Mouse (Mus musculus) NIH3T3 (cell line): Measurements from ENCODE around the gene Smc3.
"Not testable (repeated sequence)": the region's sequence is repeated elsewhere in the genome, so short reads cannot be mapped to it uniquely, and the experiment has no call there.

Source experiments
- DNase-seq: peaks from one replicate; pipeline ENCODE4 v3.0.0-alpha.2; 2012; ENCODE audit warnings: low read depth

The Smc3 gene

DNA sequence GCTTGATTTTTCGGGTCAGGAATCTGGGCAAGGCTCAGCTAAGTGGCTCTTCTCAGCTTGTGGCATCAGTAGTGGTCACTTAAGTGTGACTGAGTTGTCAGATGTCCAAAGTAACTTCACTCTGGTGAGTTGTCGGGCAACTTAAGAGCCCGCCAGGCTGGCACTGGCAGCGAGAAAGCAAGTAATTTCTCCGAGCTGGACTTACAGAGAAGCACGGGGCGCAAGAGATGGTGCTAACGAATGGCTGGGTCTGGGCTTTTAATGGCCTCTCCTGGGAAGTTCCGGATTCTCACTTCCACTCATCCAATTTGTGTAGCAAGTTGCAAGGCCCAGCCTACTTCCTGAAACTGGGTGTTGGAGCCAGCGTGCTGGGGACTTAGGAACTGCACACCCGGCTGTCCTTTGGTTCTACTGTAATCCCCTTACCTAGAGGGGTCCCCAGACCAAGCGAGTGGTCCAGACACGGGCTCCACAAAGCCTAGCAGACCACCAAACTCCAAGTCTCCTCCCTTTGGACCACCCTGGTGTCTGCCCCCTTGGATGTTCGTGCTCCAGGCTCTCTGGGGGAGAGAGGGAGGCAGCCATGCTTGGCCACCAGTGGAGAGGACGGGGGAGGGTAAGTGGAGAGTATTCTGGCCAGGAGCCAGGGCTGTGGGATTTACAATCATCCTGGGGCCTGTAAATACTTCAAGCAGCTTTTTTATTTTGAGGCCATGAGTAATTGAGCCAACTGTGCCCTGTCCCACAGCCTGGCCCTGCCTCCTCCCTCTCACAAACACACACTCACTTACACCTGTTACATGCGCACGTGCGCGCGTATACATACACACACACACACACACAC, 53.6 kb downstream of the Smc3 start:
- DNase-seq, result peak; percentile 78

DNA sequence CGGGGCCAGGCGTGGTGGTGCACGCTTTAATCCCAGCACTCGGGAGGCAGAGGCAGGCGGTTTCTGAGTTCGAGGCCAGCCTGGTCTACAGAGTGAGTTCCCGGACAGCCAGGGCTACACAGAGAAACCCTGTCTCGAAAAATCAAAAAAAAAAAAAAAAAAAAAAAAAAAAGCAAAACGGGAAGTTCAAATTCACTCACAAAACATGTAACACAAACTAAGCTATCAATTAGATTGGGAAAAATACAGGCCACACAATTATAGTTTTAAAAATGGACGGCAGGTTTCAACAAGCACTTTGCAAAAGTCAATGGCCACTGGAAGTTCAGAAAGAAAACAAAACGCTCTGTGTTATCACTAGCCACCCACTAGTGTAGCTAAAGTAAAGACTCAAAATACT, 56.2 kb downstream of the Smc3 start:
- DNase-seq, result not testable (repeated sequence)

DNA sequence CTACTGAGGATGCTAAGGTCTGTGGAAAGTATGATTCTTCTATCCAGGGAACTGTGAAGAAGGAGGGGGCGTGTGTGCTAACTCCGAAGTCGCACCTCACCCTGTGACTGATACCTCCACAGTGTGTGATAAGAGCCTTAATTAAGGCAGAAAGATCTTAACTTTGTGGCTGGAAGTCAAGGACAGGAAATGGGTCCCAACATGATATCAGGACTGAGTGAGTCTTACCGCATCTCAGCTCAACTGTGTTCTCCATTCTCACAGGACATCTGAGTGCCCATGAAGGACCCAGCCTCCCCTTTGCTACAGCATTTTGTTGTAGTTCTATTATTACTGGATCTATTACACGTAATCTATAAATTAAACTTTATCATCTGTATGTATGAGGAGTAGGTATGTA, 57.2 kb downstream of the Smc3 start:
- no peak for DNase-seq

DNA sequence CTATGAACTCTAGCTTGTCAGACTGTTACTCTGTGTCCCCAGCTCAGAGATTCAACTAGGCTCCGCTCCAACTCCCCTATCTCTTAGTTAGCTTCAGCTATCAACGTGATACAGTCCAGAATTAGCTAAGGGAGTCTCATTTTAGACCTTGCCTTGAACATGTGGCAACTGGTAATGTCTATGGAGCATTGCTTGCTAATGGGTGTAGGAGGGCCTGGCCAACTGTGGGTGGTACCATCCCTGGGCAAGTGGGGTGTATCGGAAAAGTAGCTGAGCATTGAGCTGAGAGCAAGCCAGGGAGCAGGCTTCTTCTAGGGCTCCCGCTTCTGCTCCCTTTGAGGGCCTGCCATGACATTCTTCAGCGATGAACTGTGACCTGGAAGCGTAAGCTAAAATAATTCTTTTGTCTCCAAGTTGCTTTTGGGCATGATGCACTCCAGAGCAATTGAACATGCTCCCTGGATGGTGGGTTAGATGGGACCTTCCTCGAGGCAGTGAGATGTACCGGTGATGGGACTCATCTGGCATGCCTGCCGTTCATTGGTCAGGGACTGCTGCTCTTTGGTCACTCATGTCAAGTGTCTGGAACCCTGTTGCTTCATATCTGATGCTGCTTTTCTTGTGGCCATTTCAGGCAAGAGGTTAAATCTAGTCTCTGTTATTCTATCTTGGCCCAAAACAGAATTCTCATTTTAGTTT, 60.7 kb downstream of the Smc3 start:
- no peak for DNase-seq

DNA sequence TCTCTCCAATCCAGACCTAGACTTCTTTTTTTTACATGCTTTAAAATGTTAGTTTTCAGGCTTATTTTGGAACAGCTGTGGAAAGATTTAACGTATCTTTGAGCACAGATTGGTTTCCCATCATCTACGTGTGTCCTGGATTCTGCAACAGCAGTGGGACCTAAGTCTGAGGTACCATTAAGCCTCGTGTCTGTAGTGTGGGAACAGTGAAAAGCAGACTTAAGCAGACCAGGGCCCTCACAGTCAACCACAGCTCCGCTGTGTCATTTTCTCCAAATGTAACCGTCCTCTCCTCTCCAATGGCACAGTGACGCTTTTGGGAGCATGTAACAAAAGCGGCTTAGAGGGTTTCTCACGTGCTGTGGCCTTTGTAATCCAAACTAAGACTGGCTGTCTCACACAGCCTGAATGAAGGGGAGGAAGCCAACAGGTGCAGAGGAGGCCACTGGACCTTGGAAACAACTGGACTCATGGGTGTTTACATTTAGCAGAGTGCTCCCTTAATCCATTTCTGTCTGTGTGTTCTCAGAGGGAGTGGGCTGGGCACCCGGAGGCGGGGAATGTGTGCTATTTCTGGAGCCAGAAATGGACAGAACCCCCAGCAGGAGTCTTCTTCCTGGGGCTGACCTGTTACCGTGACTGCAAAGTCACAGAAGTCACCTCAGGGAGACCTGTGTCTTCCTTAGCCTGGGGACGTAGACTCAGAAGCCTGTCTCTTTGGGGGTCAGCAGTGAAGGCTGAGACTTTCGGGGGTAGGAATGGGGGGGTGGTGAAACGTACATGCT, 61.9 kb downstream of the Smc3 start:
- no peak for DNase-seq

DNA sequence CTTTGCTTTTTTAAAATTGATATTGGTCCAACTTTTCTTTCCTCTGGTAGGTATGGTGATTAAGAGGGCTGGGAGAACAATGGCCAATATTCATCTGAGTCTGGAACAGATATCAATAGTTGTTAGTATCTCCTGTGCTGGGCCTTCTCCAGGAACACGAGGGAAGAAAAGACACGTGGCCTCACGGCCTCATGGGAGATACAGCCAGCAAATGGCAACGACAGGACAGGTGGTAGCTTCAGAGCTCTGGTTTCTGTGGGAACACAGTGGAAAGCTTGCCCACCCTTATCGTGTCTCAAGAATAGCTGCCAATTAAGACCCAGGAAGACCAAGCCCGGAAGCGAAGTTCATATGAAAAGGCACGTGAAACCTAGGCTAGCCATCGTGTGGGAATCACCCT, 64.6 kb downstream of the Smc3 start:
- no peak for DNase-seq

DNA sequence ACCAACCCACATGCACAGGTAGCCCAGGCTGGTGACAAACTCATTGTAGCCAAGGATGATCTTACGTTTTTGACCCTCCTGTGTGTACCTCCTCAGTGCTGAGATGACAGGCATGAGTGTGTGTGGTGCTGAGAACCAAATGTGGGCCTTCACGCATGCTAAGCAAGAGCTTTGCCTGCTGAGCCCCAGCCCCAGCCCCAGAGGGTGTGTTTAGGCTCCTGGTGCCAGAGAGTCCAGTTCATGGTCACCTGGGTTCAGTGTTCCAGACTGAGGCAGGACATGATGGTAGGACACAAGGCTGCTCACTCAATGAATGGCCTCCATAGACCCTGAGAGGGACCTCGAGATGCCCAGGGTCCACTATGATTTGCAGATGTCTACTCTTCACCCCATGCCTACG, 65.2 kb downstream of the Smc3 start:
- DNase-seq, result no peak

DNA sequence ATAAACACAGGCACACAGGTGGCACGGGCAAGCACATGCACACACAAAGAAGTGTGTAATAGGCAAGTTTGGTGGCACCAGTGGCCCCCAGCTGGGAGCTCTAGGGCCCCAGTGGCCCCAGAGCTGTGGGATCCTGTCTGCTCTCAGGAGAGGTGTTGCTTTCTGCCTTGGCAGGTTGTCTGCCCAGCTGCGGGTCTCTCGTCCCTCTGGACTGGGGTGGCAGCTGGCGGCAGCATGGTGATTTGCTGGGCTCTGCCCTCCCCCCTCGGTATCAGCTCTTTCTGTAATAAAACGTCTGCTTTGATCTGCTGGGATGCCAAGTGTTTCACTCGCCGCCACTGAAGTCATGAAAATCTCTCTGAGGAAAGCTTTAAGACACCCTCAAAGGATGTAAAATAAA, 66.5 kb downstream of the Smc3 start:
- no peak for DNase-seq

DNA sequence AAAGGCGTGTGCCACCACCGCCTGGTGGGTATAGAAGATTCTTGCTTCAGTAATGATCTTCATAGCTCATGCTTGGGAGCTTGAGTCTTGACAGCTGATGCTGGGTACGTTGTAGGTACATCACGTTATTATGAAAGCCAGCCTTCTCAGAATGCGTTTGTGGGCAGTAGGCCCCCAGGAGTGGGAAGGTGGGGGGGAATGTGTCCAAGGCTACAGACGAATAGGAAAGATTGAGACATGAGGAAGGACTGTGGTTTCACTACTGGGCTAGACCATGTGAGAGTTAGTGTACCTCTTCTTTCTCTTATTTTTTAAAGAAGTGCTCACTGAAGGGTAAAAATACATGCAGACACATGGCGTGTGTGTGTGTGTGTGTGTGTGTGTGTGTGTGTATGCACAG, 68.6 kb downstream of the Smc3 start:
- DNase-seq, result no peak

DNA sequence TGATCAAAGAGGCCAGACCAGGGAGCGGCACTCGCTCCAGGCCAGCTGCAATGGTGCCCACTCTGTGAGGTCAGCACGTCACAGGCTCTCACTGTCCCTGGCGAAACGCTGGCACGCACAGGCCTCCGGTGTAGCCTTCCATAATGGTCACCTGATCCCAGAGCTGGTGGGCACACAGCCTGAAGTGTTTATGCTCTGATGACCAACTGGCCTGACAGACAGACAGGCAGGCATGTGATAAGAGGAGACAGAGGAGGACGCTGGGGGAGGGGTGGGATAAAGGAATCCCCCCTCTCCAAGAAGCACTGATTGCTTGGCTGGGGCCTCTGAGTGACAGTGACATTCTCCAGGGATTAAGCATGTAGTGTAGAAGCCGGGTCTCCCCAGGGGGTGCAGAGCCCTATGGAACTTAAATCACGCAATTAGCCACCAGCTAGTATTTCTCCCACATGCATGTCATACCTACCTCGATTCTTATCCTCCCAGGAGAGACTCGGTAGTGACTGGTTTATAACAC, 70.5 kb downstream of the Smc3 start:
- no peak for DNase-seq

DNA sequence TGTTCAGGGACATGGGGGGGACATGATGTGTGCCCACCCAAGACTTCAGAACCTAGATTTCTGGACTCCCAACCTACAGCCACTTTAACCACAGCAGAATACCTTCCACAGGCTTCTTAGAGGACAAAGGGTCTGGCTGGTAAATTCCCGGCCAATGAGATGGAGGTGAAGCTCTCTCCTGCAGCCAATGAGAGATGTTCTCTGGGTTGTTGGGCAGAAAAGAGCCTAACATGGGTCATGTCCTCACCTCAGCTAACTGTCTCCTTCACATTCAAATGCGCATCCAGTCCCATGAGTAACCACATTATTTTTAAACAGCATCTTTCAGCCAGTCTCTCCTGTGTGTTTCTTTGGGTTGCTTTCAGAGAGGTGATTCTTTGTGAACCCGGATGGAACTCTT, 71.2 kb downstream of the Smc3 start:
- no peak for DNase-seq

DNA sequence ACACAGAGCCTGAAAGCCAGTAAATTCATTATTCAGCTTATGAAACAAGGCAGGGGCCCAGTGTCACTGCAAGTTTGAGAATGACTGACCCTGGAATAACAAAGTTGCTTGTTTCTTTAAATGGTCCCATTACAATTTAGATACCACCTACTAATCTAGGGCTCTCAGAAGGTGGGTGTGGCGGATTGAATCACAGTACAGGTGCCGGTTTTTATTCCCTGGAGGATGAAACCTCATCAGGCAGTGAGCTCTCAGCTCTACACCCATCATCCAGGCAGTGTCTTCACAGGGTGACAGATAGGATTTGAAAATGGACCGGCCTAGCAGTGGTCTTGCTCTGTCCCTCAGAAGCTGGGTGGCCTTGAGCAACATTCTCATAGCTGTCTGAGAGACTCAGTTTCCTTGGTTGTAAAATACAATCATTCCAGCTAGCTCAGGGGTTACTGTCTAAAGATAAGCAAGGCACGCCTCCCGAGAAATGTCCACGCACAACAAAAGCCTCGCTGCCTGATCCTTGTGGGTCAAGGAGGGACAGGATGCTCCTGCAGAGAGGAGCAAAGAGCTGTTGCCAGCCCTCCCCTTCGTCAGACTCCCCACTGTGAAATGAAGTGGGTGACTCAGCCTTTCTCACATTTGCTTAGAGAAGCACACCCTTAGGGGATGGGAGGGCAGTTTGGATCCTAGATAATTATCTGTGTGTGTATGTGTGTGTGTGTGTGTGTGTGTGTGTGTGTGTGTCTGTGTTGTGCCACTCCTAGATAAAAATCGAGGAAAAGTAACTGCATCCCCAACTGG, 74.1 kb downstream of the Smc3 start:
- DNase-seq, result peak; percentile 64

DNA sequence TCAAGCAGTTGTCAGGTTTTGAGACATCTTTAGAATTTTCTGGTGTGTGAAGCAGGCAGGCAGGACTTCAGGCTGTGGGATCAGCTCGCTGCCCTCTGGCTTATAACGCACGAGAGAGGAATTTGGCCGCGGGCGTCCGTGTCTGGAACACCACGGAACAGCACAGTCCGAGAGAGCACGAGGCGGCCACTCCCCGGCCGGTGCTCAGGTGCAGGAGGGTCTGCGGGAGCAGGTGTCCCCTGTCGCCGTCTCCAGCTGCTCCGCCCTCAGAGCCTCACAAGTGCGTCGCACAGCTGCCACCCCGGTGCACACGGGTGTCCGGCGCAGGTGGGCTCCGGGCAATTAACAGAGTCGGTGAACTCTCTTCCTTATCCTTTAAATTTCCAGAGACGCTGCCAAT, 76.0 kb downstream of the Smc3 start:
- DNase-seq, result no peak

DNA sequence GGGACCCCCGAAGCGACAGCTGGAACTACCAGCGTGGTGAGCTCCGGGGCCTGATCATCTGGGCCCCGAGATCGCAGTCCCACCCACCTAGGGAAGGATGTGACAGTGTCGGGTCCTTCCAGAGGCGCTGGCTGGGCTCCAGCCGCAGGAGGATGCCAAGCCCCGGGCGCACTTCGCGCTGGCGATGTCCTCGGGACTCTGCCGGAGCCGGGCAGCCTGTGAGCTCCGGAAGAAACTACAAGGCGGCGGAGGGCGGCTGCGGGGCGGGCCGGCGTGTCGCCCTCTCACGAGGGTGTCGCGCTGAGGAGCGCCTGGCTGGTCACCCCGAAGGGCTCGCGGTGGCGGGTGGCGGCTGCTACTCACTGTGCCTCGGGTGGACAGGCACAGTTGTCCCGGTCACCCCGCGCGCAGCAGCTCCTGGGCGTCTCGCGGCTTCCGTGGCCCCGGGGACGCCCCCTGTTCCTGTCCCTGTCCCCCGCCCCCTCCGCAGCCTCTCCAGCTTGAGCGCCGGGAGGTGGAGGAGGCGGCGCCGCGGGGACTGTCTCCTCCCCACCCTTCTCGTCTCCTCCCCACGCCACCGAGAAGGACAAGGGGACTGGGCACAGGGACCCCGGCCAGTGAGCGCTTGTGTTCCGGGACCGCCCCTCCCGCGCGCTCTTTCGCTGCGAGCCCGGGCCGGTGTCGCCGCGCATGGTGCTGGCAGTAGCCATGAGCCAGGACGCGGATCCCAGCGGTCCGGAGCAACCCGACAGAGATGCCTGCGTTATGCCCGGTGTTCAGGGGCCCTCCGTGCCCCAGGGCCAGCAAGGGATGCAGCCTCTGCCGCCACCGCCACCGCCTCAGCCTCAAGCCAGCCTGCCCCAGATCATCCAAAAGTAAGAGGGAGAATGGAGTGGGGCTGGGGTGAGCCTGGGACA, 76.8 kb downstream of the Smc3 start, which contains the start of gene Rbm20:
Rbm20 (plus strand) TSS at position 589 of the 917 bp plus-strand sequence.
- DNase-seq, result no peak

DNA sequence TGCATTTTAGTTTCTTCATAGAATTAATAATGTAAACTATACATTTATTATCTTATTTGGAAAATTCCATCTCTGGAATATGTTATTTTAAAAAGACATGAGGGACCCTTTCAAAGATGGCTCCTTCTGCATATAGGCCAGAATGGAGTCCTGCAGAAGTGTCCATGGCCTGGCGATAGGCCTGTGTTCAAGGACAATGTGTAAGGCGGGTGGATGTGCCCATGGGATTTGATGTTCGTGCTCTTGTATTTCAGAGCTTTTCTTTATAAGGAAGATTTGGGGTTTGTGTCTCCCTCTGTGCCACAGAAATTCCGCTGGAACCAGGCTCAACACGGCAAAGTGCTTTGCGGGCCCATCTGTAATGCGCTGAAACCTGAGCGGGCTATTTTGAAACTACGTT, 79.0 kb downstream of the Smc3 start:
- no peak for DNase-seq

DNA sequence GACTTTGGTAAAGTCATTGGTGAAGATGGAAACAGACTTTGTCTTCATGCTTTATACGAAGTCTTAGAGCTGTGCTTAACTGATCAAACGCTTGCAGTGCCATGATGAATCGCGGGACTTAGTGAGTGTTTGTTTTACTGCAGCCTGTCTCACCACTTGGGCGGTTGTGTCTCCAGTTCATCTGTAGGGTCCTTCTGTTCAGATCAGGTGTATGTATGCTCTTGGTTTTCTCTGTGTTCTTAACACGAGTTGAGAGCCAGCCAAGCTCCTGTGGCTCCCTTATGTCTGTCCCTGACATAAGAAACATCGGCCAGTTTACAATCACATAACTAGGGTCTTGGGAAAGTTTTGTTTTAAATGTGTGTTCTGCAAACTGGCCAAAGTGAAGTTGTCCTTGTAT, 79.8 kb downstream of the Smc3 start:
- DNase-seq, result no peak

DNA sequence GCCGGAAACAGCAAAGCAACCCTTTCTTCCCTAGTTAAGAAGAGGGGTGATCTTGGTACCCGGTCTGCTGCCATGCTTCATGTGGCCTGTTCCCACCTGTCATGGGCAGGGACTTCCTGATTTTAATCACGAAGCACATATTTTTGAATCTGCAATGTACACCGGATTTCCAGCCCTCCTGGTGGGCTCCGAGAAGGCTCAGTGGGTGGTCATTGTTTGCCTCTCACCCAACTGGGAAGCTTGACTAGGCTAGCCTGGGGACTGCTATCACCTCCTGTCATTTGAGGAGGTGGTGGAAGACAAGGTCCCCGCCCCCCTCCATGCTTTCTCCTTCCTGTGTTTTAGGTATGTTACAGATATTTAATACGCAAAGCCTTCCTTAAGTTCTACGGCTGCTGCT, 82.2 kb downstream of the Smc3 start:
- DNase-seq, result no peak

DNA sequence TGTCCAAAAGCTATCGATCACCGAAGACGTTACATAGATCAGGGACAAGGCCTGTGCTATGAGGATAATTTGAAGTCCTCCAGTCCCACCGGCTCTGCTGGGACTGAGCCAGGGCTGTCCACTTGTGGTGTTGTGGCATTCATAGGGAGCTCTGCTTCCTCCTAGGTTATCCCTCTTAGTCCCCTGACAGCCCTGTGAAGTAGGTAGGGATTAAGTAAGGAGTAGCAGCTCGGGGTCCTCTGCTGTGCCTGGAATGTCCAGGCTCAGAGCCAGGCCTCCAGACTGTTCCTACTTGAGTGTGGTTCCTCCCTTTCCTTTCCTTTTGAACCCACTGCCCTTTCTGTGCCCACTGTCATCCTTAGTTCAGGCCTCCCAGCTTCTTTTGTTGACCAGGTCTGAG, 87.4 kb downstream of the Smc3 start:
- no peak for DNase-seq

DNA sequence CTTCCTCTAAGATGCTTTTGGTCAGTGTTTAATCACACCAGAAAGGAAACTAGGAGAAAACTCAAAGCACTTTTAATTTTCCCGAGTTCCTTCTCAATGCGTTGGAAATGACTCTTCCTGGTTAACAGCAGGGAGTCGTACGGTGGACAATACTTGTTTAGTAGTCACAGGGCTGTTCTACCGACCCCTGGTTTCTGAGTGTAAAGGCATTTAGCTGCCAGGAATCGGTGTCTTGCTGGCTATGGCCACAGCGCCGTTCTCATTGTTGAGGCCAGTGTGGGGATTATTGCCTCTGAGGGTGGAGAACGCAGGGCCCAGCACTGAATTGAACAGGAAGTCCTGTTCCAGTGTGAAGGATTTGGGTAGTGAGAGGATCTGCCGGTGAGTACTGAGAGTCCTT, 90.6 kb downstream of the Smc3 start:
- DNase-seq, result no peak

DNA sequence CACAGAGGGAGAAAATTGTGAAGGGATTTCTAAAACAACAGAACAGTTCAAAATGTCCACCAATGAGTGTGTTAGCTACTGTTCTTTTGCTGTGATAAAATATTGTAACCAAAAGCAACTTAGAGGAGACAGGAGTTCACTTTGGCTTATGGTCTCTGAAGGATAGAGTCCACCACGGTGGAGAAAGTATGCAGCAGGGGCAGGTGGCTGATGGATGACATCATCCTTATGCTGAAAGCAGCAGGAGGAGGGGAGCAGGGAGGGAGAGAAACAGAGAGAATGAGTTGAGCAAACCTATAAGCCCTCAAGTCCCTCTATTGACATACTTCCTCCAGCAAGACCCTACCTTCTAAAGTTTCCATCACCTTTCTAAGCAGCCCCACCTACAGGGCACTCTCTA, 93.8 kb downstream of the Smc3 start:
- no peak for DNase-seq
